Mouse (Mus musculus) neutrophil, adult 59 days (primary cell): ENCODE data around the gene Cphx1. TPM values are rescaled to one million over a fixed set of nuclear protein-coding genes. Genes with fewer than 3 reads are reported as not detected.

ENCODE experiments used
- total RNA-seq, 2 experiments: library from RNA; stranded (reverse); gene quantifications; 1 replicate in 1 of 2; 2 replicates in 1 of 2; pipeline ENCODE4 v1.2.4; 2023

Gene Cphx1
- total RNA-seq: not detected

GRCm38 (mm10) chr14:25938004-25938403, at the start of gene Cphx1:
Cphx1 (plus strand) TSS chr14:25938304.

GRCm38 (mm10) chr14:25903000-25903399, 35.1 kb upstream of the Cphx1 start, which contains the start of gene Plac9a:
Plac9a (minus strand) TSS chr14:25903100.

GRCm38 (mm10) chr14:25927562-25927881, 10.6 kb upstream of the Cphx1 start, which contains the start of gene Tmem254a:
Tmem254a (minus strand) TSS chr14:25927672.

GRCm38 (mm10) chr14:25978371-25979241, 40.5 kb downstream of the Cphx1 start, which contains the start of gene Duxbl1:
Duxbl1 (plus strand) TSS chr14:25978577.

Other genes with a start within 250 kb of the Cphx1 start
- 10 to 100 TPM; 13.8 to 14.1 TPM for gene Ppif, start 244.2 kb upstream of the Cphx1 start, total RNA-seq
- 10 to 100 TPM; 11.0 to 17.8 TPM for gene Zcchc24, start 169.3 kb upstream of the Cphx1 start, total RNA-seq
- gene Anxa11, start 96.1 kb upstream of the Cphx1 start, total RNA-seq: 100 to 1,000 TPM; 389 to 411 TPM
- gene Plac9a, start 35.2 kb upstream of the Cphx1 start, total RNA-seq: not detected
- gene Tmem254a, start 10.6 kb upstream of the Cphx1 start, total RNA-seq: 1 to 10 TPM; 1.7 to 2.7 TPM
- gene Duxbl1, start 40.3 kb downstream of the Cphx1 start, total RNA-seq: not detected
- not detected for gene Gm9780, start 104.4 kb downstream of the Cphx1 start, total RNA-seq
- gene Tmem254c, start 129.1 kb downstream of the Cphx1 start, total RNA-seq: 10 to 100 TPM in 1 of 2 experiments, 1 to 10 TPM in 1; 9.5 to 14.1 TPM
- gene Cphx2, start 143.2 kb downstream of the Cphx1 start, total RNA-seq: not detected
- not detected for gene Cphx3, start 144.0 kb downstream of the Cphx1 start, total RNA-seq
- not detected for gene Duxbl2, start 180.0 kb downstream of the Cphx1 start, total RNA-seq
- not detected for gene Plac9b, start 244.2 kb downstream of the Cphx1 start, total RNA-seq